Comparison of ENCODE assay signal across 19 mouse cellular contexts in the genomic region with DNA sequence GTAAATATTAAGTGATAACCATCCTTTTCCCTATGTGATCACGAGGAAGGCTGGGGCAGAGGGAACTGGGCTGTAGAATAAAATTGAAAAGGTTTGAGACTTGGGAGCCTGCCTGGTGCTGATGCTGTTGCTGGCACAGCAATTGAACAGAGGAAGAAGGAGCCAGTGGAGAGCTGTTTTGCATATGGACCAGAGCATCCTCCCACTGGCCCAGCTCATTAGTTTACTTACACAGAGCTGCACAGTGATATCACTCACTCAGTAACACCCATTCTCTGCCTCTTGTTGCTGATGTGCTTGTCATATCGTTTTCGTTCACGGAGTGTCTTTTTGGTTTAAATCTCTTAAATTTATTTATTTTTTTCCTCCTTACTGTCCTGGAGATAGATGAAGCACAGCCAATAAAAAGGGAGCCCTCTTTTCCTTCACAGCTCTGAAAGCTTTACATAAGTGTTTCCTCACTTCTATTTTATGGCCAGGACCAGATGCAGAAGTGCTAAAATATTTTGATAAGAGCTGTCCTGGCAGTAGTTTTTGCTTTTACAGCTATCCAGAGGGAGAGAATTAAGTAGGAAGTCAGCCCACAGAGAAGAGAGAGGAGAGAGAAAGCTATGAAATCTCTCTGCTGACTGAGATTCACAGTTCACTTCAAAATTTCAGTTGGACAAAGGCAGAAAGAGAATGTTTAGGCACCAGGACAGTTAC. TPM values are rescaled to one million over a fixed set of nuclear protein-coding genes. Genes with fewer than 3 reads are reported as not detected.
A peak's percentile ranks its signal among the peaks of the same experiment; 100 is the strongest.
DNase-seq lines count a peak whose midpoint lies in the region; TF ChIP-seq lines count a peak whose summit lies in the region.
"Had no signal": no experiment of that assay in that cellular context is flagged by ENCODE, and none has a peak within 500 bp of the region (broad histone marks: within the 10 kb centered on the region; RNA-seq: fewer than 3 reads in every experiment).

No protein-coding gene starts in this region.

- TF ChIP-seq CTCF in left cerebral cortex, adult 2 months (IDR thresholded peaks at IDR 0.05): no peak

- peak overlapping the region; percentile 41; the same call in 1 of the 2 replicates for H3K27ac ChIP-seq in left cerebral cortex, adult 2 months
- H3K27ac ChIP-seq: kidney, embryonic 15.5 days; limb, embryonic 12.5 days; macrophage had no signal

- peak; percentile 44 to 58 for DNase-seq in frontal cortex, adult 2 months (ENCODE audit: extremely low spot score in 1 of 2, low spot score in 1 of 2)
- DNase-seq in frontal cortex, postnatal 14 days (ENCODE audit: low spot score in 2 of 2): no peak
- DNase-seq in left cerebral cortex, adult 2 months (ENCODE audit: extremely low spot score in 1 of 2, low spot score in 2 of 2): no peak
- DNase-seq in left cerebral cortex, postnatal 10 days (ENCODE audit: extremely low spot score in 1 of 2, low spot score in 2 of 2): no peak
- peak; percentile 11 for DNase-seq in right cerebral cortex, postnatal 4 days
- DNase-seq in right cerebral cortex, postnatal 10 days (ENCODE audit: low spot score in 2 of 2): no peak
- DNase-seq in kidney, postnatal 14 days: no peak
- DNase-seq: adrenal gland, postnatal 10 days; cerebellum, adult 9-10 months; gastrocnemius, postnatal 36 days; heart, postnatal 10 days; kidney, adult 11 months; kidney, postnatal 4 days; liver, postnatal 0 days; thymus, adult 2 months; thymus, postnatal 4 days had no signal

- intact Hi-C loops in left cerebral cortex, adult 2 months (cut with DNase I): loop anchor here (1.0 kb wide), 1 partner anchor 23 kb away; no protein-coding TSS in a partner anchor
- intact Hi-C loops in left cerebral cortex, postnatal 10 days (cut with DNase I): no loop called here

- no peak overlapping the region for H3K4me3 ChIP-seq in left cerebral cortex, adult 2 months
- H3K4me3 ChIP-seq: kidney, embryonic 15.5 days; limb, embryonic 12.5 days had no signal

RNA-seq across cellular contexts. Expression of gene Man1a2, which starts 42.9 kb away (rescaled TPM):
- polyA plus RNA-seq in frontal cortex, adult 2 months (2012; rRNA removed): 33.7 and 36.5 TPM in 2 replicates
- 100 to 1,000 TPM; 166 to 170 TPM for total RNA-seq in left cerebral cortex, adult 2 months (2021)
- total RNA-seq in left cerebral cortex, postnatal 10 days (2021): 100 to 1,000 TPM; 112 to 118 TPM

Comparison
In these comparisons a context has a peak if more than half of its experiments do, and no peak if none do; other contexts are left out.
1. DNase-seq: peak in frontal cortex, adult 2 months (2 of 2) and right cerebral cortex, postnatal 4 days (single experiment); none in frontal cortex, postnatal 14 days (0 of 2), left cerebral cortex, adult 2 months (0 of 2), left cerebral cortex, postnatal 10 days (0 of 2), right cerebral cortex, postnatal 10 days (0 of 2) and kidney, postnatal 14 days (single experiment).